Mouse (Mus musculus) stomach, postnatal 0 days (tissue): Measurements from ENCODE around the gene Endou. TPM values are rescaled to one million over a fixed set of nuclear protein-coding genes. Genes with fewer than 3 reads are reported as not detected.

Source experiments
- ATAC-seq: fragments of 200-750 bp; cut with Nextera tagmentation; 2 replicates; pipeline ENCODE4 v1.8.0; 2017; ENCODE audit not compliant: low FRiP score, low TSS enrichment
- DNase-seq: peaks from one replicate; pipeline ENCODE4 v3.0.0-alpha.2; 2016; ENCODE audit warnings: low spot score
- H3K27ac ChIP-seq: fragments of 300-500 bp; sonication (generic); replicated peaks from 2 replicates; pipeline ENCODE4 v1.5.1; 2014; ENCODE audit warnings: mild to moderate bottlenecking, control low read depth
- H3K27me3 ChIP-seq: fragments of 300-500 bp; sonication (generic); 2 replicates; pipeline ENCODE4 v1.6.1; 2014; ENCODE audit warnings: low read length; ENCODE audit not compliant: control insufficient read depth, insufficient read depth
- H3K36me3 ChIP-seq: fragments of 300-500 bp; sonication (generic); 2 replicates; pipeline ENCODE4 v1.6.1; 2014; ENCODE audit warnings: low read length, mixed read lengths; ENCODE audit not compliant: control insufficient read depth, insufficient read depth
- H3K4me1 ChIP-seq: fragments of 300-500 bp; sonication (generic); replicated peaks from 2 replicates; pipeline ENCODE4 v1.6.1; 2014; ENCODE audit warnings: antibody characterized with exemption; ENCODE audit not compliant: control insufficient read depth, insufficient read depth
- H3K4me2 ChIP-seq: fragments of 300-500 bp; sonication (generic); replicated peaks from 2 replicates; pipeline ENCODE4 v1.6.1; 2014; ENCODE audit warnings: low read depth, mild to moderate bottlenecking, control low read depth, moderate library complexity
- H3K4me3 ChIP-seq: fragments of 300-500 bp; sonication (generic); 2 replicates; pipeline ENCODE4 v1.5.1; 2014; ENCODE audit warnings: low read depth, low read length, control low read depth
- H3K9ac ChIP-seq: fragments of 300-500 bp; sonication (generic); 2 replicates; pipeline ENCODE4 v1.6.1; 2014; ENCODE audit warnings: mild to moderate bottlenecking, low read length, control low read depth, mixed read lengths
- H3K9me3 ChIP-seq: fragments of 300-500 bp; sonication (generic); 2 replicates; pipeline ENCODE4 v1.6.1; 2016; ENCODE audit warnings: low read length; ENCODE audit not compliant: control insufficient read depth
- CTCF ChIP-seq: IDR thresholded peaks from 2 replicates; pipeline ENCODE4 v1.5.1; 2016; ENCODE audit warnings: antibody characterized with exemption, low read depth, mild to moderate bottlenecking, moderate library complexity
- EP300 ChIP-seq: optimal IDR thresholded peaks from 2 replicates; pipeline ENCODE3; 2016; ENCODE audit warnings: antibody characterized with exemption
- WGBS: fragments of 180-500 bp; shearing (Covaris S2); extraction: QIAGEN DNeasy Blood & Tissue Kit; methylation state at CpG from one replicate; pipeline ENCODE4 v1.1.7; 2014; 5-methylcytosine and 5-hydroxymethylcytosine counted together
- polyA plus RNA-seq: library from polyadenylated mRNA; unstranded; fragments of >200 nt; fragmentation: Nextera tagmentation; extraction: Ambion mirVana; gene quantifications from 2 replicates; pipeline ENCODE4 v1.2.1, GENCODE M21; 2015

Gene Endou
- polyA plus RNA-seq, 1 experiment from 2014 or later = 37.0 TPM

DNA sequence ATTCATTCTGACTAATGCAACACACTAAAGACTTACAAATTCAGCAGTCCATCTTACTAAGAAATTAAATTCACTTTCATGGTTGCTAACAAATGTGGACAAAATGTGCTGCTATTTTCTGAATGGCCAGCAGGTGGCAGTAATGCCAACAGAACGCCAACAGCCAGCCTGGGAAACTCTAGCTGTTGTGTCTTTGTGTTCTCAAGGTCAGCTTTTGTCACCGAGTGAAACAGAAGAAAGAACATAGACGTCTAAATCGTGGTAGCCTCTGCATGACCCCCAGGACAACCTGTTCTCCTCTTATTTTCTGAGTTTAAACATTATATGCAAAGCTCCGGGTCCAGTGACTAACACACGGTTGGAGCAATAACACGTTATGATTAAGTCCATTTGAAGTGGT, 63.7 kb downstream of the Endou start:
- Histone ChIP-seq H3K4me1 (no peaks in the 10 kb centered on the region), H3K9ac (no peak overlapping the region), H3K27me3 (no peaks in the 10 kb centered on the region), H3K9me3 (no peaks in the 10 kb centered on the region), H3K36me3 (no peaks in the 10 kb centered on the region), H3K27ac (no peak overlapping the region), H3K4me3 (no peak overlapping the region), H3K4me2 (no peak overlapping the region)
- ATAC-seq (no peak; the same call in 1 of the 2 replicates), DNase-seq (peak; percentile 75)
- 28% methylated on average over 7 of the region's 7 CpGs for WGBS
- TF ChIP-seq CTCF (peak; percentile 97), EP300 (no peak)

- H3K27me3 ChIP-seq = no peaks in the 10 kb centered on the region
- no peaks in the 10 kb centered on the region for H3K36me3 ChIP-seq
- TF ChIP-seq EP300 (no peak), CTCF (no peak)
- H3K27ac ChIP-seq = no peak overlapping the region
- ATAC-seq = no peak
- no peak for DNase-seq
- 88% methylated on average over 10 of the region's 10 CpGs for WGBS
- H3K9ac ChIP-seq = no peak overlapping the region
- no peak overlapping the region for H3K4me3 ChIP-seq
- H3K9me3 ChIP-seq = no peaks in the 10 kb centered on the region
- no peak overlapping the region for H3K4me2 ChIP-seq
- no peaks in the 10 kb centered on the region for H3K4me1 ChIP-seq
These were observed 64.7 kb downstream of the Endou start for GRCm38 (mm10) chr15:97666457-97666770.

- WGBS = 72% methylated on average over 25 of the region's 25 CpGs
- ATAC-seq (no peak), DNase-seq (no peak)
- Histone ChIP-seq H3K27me3 (no peaks in the 10 kb centered on the region), H3K4me2 (no peak overlapping the region), H3K36me3 (no peaks in the 10 kb centered on the region), H3K27ac (no peak overlapping the region), H3K9me3 (no peaks in the 10 kb centered on the region), H3K9ac (no peak overlapping the region), H3K4me1 (no peaks in the 10 kb centered on the region), H3K4me3 (no peak overlapping the region)
- no peak for TF ChIP-seq CTCF
These were observed 65.2 kb downstream of the Endou start for GRCm38 (mm10) chr15:97665770-97666456.

- no peaks in the 10 kb centered on the region for H3K36me3 ChIP-seq
- H3K27ac ChIP-seq = no peak overlapping the region
- H3K27me3 ChIP-seq = no peaks in the 10 kb centered on the region
- no peak overlapping the region for H3K9ac ChIP-seq
- WGBS = 63% methylated on average over 16 of the region's 16 CpGs
- no peak overlapping the region for H3K4me3 ChIP-seq
- no peak for TF ChIP-seq EP300
- TF ChIP-seq CTCF = peak; percentile 76
- H3K4me2 ChIP-seq = no peak overlapping the region
- ATAC-seq (no peak), DNase-seq (no peak)
- no peaks in the 10 kb centered on the region for H3K9me3 ChIP-seq
- H3K4me1 ChIP-seq = no peaks in the 10 kb centered on the region
These were observed 66.0 kb downstream of the Endou start for GRCm38 (mm10) chr15:97664981-97665668.

GRCm38 (mm10) chr15:97663750-97664406, 67.3 kb downstream of the Endou start:
- WGBS = 5% methylated on average over 19 of the region's 19 CpGs
- DNase-seq (peak; percentile 66), ATAC-seq (peak; percentile 67; the same call in 1 of the 2 replicates)
- Histone ChIP-seq H3K36me3 (no peaks in the 10 kb centered on the region), H3K9ac (peak overlapping the region; percentile 47), H3K9me3 (no peaks in the 10 kb centered on the region), H3K4me3 (peak overlapping the region; percentile 37), H3K4me2 (peak overlapping the region; percentile 66), H3K4me1 (no peaks in the 10 kb centered on the region), H3K27ac (0 out of 2 replicates have a peak overlapping the region, but pooled peaks have one; percentile 46), H3K27me3 (no peaks in the 10 kb centered on the region)
- TF ChIP-seq CTCF (peak; percentile 84), EP300 (no peak)

Other genes starting within 250 kb of the Endou start
- 13.3 and 13.9 TPM in 2 replicates for gene Rpap3, start 25.5 kb downstream of the Endou start, polyA plus RNA-seq
- gene Rapgef3, start 36.6 kb upstream of the Endou start, polyA plus RNA-seq = 3.2 and 4.2 TPM in 2 replicates
- gene Slc48a1, start 47.2 kb upstream of the Endou start, polyA plus RNA-seq = 36.7 and 40.7 TPM in 2 replicates
- gene Hdac7, start 113.2 kb upstream of the Endou start, polyA plus RNA-seq = 8.0 and 9.4 TPM in 2 replicates
- gene Vdr, start 179.3 kb upstream of the Endou start, polyA plus RNA-seq = 1.4 and 1.5 TPM in 2 replicates
- gene Tmem106c, start 232.9 kb upstream of the Endou start, polyA plus RNA-seq = 33.1 and 39.8 TPM in 2 replicates